Mouse (Mus musculus) cerebellum, adult 2 months (tissue): ENCODE data around the gene 2310022A10Rik. TPM values are rescaled to one million over a fixed set of nuclear protein-coding genes. Genes with fewer than 3 reads are reported as not detected.

Experiments used
- DNase-seq, 2 experiments: peaks; one replicate each; pipeline ENCODE4 v3.0.0; 2021
- H3K27ac ChIP-seq: fragments of 200-500 bp; 2 replicates; pipeline ENCODE4 v1.5.1; 2012; ENCODE audit warnings: low read length, control low read depth, inconsistent platforms; ENCODE audit not compliant: insufficient read depth
- H3K27me3 ChIP-seq: fragments of 200-500 bp; 2 replicates; pipeline ENCODE4 v1.6.1; 2012; ENCODE audit warnings: inconsistent platforms, mild to moderate bottlenecking, low read length, moderate library complexity; ENCODE audit not compliant: control insufficient read depth, insufficient read depth
- H3K4me1 ChIP-seq: fragments of 200-500 bp; 2 replicates; pipeline ENCODE4 v1.6.1; 2011; ENCODE audit warnings: low read length; ENCODE audit not compliant: control insufficient read depth, insufficient read depth
- H3K4me3 ChIP-seq: fragments of 200-500 bp; replicated peaks from 2 replicates; pipeline ENCODE3; 2011; ENCODE audit warnings: mild to moderate bottlenecking, low read depth, low read length, control low read depth; ENCODE audit not compliant: insufficient read depth
- CTCF ChIP-seq: fragments of 200-500 bp; IDR thresholded peaks from 2 replicates; pipeline ENCODE4 v1.5.1; 2011; ENCODE audit warnings: low read depth, mild to moderate bottlenecking, control low read depth, low read length, moderate library complexity, borderline replicate concordance; ENCODE audit not compliant: insufficient read depth
- POLR2A ChIP-seq: fragments of 200-500 bp; IDR thresholded peaks from 2 replicates; pipeline ENCODE4 v1.6.1; 2011; ENCODE audit warnings: low read length, control low read depth, borderline replicate concordance; ENCODE audit not compliant: insufficient read depth
- WGBS: fragments of 180-500 bp; shearing (Covaris S2); methylation state at CpG from one replicate; pipeline ENCODE4 v1.1.7; 2018; 5-methylcytosine and 5-hydroxymethylcytosine counted together
- polyA plus RNA-seq: library from polyadenylated mRNA; depleted of rRNA; stranded (reverse); fragments of >200 nt; gene quantifications from 2 replicates; pipeline ENCODE4 v1.2.3, GENCODE M21; 2012

Gene 2310022A10Rik
- polyA plus RNA-seq, 1 experiment, result 46.2 TPM

- peak overlapping the region; percentile 92 for H3K4me3 ChIP-seq
- H3K27ac ChIP-seq, result no peak overlapping the region
- peaks cover 14% of the 10 kb centered on the region; the same call in 1 of the 2 replicates for H3K4me1 ChIP-seq
- no peak for TF ChIP-seq CTCF
- peak; percentile 88 for TF ChIP-seq POLR2A
- no peaks in the 10 kb centered on the region for H3K27me3 ChIP-seq
- DNase-seq, result peak; percentile 85 to 87
- WGBS, result under 1% methylated on average over 30 of the region's 30 CpGs
Measured at GRCm38 (mm10) chr7:27542392-27543033, 10.5 kb upstream of the 2310022A10Rik start.

GRCm38 (mm10) chr7:27543065-27543464 is 10.0 kb upstream of the 2310022A10Rik start:
- peak overlapping the region; percentile 92 for H3K4me3 ChIP-seq
- no peak for TF ChIP-seq CTCF
- TF ChIP-seq POLR2A, result no peak
- no peaks in the 10 kb centered on the region for H3K27me3 ChIP-seq
- no peak for DNase-seq
- 35% methylated on average over 6 of the region's 6 CpGs for WGBS
- H3K4me1 ChIP-seq, result peaks cover 14% of the 10 kb centered on the region; the same call in 1 of the 2 replicates
- no peak overlapping the region for H3K27ac ChIP-seq

GRCm38 (mm10) chr7:27543851-27544250 is 9.2 kb upstream of the 2310022A10Rik start:
- Histone ChIP-seq H3K27ac (no peak overlapping the region), H3K27me3 (no peaks in the 10 kb centered on the region), H3K4me1 (peaks cover 14% of the 10 kb centered on the region; the same call in 1 of the 2 replicates), H3K4me3 (no peak overlapping the region)
- TF ChIP-seq POLR2A (no peak), CTCF (no peak)
- WGBS, result 98% methylated on average over 4 of the region's 4 CpGs
- DNase-seq, result no peak

GRCm38 (mm10) chr7:27544675-27545370 is 8.2 kb upstream of the 2310022A10Rik start:
- H3K27ac ChIP-seq, result no peak overlapping the region
- no peak for DNase-seq
- no peak overlapping the region for H3K4me3 ChIP-seq
- H3K4me1 ChIP-seq, result peaks cover 14% of the 10 kb centered on the region; the same call in 1 of the 2 replicates
- H3K27me3 ChIP-seq, result no peaks in the 10 kb centered on the region
- 56% methylated on average over 12 of the region's 12 CpGs for WGBS
- TF ChIP-seq POLR2A (no peak), CTCF (no peak)

- Histone ChIP-seq H3K27ac (no peak overlapping the region), H3K4me3 (no peak overlapping the region), H3K27me3 (no peaks in the 10 kb centered on the region), H3K4me1 (peaks cover 4% of the 10 kb centered on the region; the same call in 1 of the 2 replicates)
- 82% methylated on average over 6 of the region's 6 CpGs for WGBS
- DNase-seq, result no peak
- TF ChIP-seq POLR2A (no peak), CTCF (no peak)
Measured at GRCm38 (mm10) chr7:27549597-27549996, 3.4 kb upstream of the 2310022A10Rik start.

- Histone ChIP-seq H3K27me3 (no peaks in the 10 kb centered on the region), H3K27ac (no peak overlapping the region), H3K4me3 (peak overlapping the region; percentile 13), H3K4me1 (no peaks in the 10 kb centered on the region)
- TF ChIP-seq POLR2A (no peak), CTCF (no peak)
- 57% methylated on average over 5 of the region's 5 CpGs for WGBS
- DNase-seq, result no peak
Measured at GRCm38 (mm10) chr7:27552070-27552469, 963 bp upstream of the 2310022A10Rik start.

GRCm38 (mm10) chr7:27560291-27560887 is 7.4 kb downstream of the 2310022A10Rik start:
- no peak for DNase-seq
- no peak for TF ChIP-seq CTCF
- TF ChIP-seq POLR2A, result no peak
- 61% methylated on average over 8 of the region's 8 CpGs for WGBS
- H3K27me3 ChIP-seq, result no peaks in the 10 kb centered on the region
- no peak overlapping the region for H3K4me3 ChIP-seq
- no peak overlapping the region for H3K27ac ChIP-seq
- H3K4me1 ChIP-seq, result no peaks in the 10 kb centered on the region

- Histone ChIP-seq H3K27me3 (no peaks in the 10 kb centered on the region), H3K27ac (no peak overlapping the region), H3K4me3 (no peak overlapping the region), H3K4me1 (no peaks in the 10 kb centered on the region)
- DNase-seq, result no peak
- 89% methylated on average over 1 of the region's 1 CpGs for WGBS
- no peak for TF ChIP-seq POLR2A
- no peak for TF ChIP-seq CTCF
Measured at GRCm38 (mm10) chr7:27560978-27561377, 7.9 kb downstream of the 2310022A10Rik start.
